Mouse (Mus musculus) neural tube, embryonic 12.5 days (tissue): Measurements from ENCODE around the gene Tnfrsf8. TPM values are rescaled to one million over a fixed set of nuclear protein-coding genes. Genes with fewer than 3 reads are reported as not detected.

ENCODE experiments used
- ATAC-seq: fragments of 200-750 bp; cut with Nextera tagmentation; 2 replicates; pipeline ENCODE4 v1.8.0; 2017; ENCODE audit warnings: low read depth, mild to moderate bottlenecking, moderate TSS enrichment, moderate library complexity; ENCODE audit not compliant: low FRiP score
- H3K27ac ChIP-seq: fragments of 300-500 bp; sonication (generic); 2 replicates; pipeline ENCODE4 v1.5.1; 2016
- H3K27me3 ChIP-seq: fragments of 300-500 bp; sonication (generic); replicated peaks from 2 replicates; pipeline ENCODE4 v1.6.1; 2016; ENCODE audit warnings: mild to moderate bottlenecking
- H3K36me3 ChIP-seq: fragments of 300-500 bp; sonication (generic); 2 replicates; pipeline ENCODE4 v1.6.1; 2016; ENCODE audit warnings: mild to moderate bottlenecking
- H3K4me1 ChIP-seq: fragments of 300-500 bp; sonication (generic); 2 replicates; pipeline ENCODE4 v1.6.1; 2016
- H3K4me2 ChIP-seq: fragments of 300-500 bp; sonication (generic); replicated peaks from 2 replicates; pipeline ENCODE4 v1.6.1; 2016; ENCODE audit warnings: mild to moderate bottlenecking
- H3K4me3 ChIP-seq: fragments of 300-500 bp; sonication (generic); 2 replicates; pipeline ENCODE4 v1.5.1; 2016
- H3K9ac ChIP-seq: fragments of 300-500 bp; sonication (generic); 2 replicates; pipeline ENCODE4 v1.6.1; 2016; ENCODE audit warnings: mild to moderate bottlenecking
- H3K9me3 ChIP-seq: fragments of 300-500 bp; sonication (generic); 2 replicates; pipeline ENCODE4 v1.6.1; 2016; ENCODE audit warnings: mild to moderate bottlenecking
- WGBS: fragments of 180-500 bp; shearing (Covaris S2); methylation state at CpG from one replicate; pipeline ENCODE4 v1.1.7; 2016; 5-methylcytosine and 5-hydroxymethylcytosine counted together
- polyA plus RNA-seq: library from polyadenylated mRNA; unstranded; fragments of >200 nt; fragmentation: Nextera tagmentation; extraction: Ambion mirVana; gene quantifications from 2 replicates; pipeline ENCODE4 v1.2.1, GENCODE M21; 2016

Gene Tnfrsf8
- polyA plus RNA-seq, 1 experiment from 2014 or later, result 0.05 TPM

DNA sequence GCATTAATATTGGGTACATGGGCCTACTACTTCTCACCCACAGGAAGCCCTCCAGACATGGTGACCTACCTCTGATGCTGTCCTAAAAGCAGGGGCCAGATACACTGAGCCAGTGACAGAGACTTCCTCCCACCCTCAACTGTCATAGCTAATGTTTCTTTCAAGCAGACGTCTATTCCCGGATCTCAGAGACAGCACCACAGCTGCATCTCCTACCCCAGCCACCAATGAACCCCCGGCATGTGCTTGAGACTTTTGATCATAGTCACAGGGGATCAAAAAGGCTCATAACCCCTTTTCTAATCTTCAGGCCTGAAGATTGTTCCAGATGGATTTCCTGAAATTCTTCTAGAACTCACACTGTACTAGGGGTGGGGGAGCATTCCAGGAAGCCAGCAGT is 12.9 kb downstream of the Tnfrsf8 start:
- Histone ChIP-seq H3K4me3 (no peak overlapping the region), H3K27me3 (no peaks in the 10 kb centered on the region), H3K4me1 (no peaks in the 10 kb centered on the region; the same call in 1 of the 2 replicates), H3K9me3 (no peaks in the 10 kb centered on the region), H3K36me3 (no peaks in the 10 kb centered on the region), H3K27ac (no peak overlapping the region), H3K9ac (no peak overlapping the region), H3K4me2 (no peak overlapping the region)
- WGBS, result 89% methylated on average over 3 of the region's 3 CpGs
- ATAC-seq, result no peak

DNA sequence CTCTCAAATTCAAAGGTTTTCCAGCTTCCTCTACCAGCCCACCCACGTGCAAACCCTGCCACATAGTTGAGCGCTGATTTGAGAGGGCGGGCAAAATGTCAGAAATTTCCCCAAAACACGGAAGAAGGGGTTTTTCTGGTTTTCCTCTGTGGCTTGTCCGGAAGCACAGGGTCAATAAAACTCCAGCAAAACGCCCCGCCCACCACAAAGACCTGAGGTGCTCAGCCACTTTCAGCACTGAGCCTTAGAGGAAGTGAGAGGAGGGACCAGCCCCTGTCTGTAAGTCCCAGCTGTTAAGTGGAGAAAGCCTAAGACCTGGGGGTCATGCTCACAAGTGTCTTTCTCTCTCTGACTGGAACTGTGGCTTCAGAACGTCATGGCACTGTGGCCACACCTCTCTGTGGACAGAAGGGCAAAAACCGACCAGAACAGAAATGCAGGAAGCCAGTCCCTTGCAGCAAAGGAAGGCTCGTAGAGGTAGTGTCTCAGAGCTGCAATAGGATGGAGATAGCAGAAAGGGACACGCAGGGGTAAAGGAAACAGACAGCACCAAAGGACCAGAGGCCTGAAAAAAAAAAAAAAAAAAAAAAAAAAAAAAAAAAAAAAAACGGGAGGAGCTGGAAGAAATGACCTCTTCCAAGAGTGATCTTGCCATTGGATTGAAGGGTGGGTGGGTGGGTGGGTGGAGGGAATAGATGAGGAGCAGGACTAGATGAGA is 14.6 kb downstream of the Tnfrsf8 start:
- Histone ChIP-seq H3K27me3 (no peaks in the 10 kb centered on the region), H3K4me3 (no peak overlapping the region), H3K27ac (no peak overlapping the region), H3K4me1 (no peaks in the 10 kb centered on the region), H3K36me3 (no peaks in the 10 kb centered on the region), H3K9me3 (no peaks in the 10 kb centered on the region), H3K9ac (no peak overlapping the region), H3K4me2 (no peak overlapping the region)
- 61% methylated on average over 11 of the region's 12 CpGs for WGBS
- ATAC-seq, result no peak

DNA sequence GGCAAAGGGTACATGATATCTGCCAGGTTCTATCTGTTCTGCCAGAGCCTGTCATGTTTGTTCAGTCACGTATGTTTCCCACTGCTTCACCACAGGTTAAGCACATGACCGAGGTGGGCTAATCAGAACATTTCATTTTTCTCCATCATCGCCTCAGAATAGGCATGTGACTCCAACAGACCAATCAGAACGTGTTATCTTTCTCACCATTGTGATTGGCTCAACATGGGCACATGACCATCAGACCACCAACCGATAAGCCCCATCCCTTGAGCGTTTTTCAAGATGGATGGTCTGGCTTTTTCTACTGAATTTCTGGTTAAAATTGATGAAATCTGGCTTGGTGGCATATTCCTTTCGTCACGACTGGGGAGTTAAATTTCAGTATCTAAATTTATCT is 15.6 kb downstream of the Tnfrsf8 start:
- Histone ChIP-seq H3K4me1 (no peaks in the 10 kb centered on the region), H3K27ac (no peak overlapping the region), H3K27me3 (no peaks in the 10 kb centered on the region), H3K9ac (no peak overlapping the region), H3K4me2 (no peak overlapping the region), H3K36me3 (no peaks in the 10 kb centered on the region), H3K4me3 (no peak overlapping the region), H3K9me3 (no peaks in the 10 kb centered on the region)
- ATAC-seq, result no peak
- WGBS, result 94% methylated on average over 8 of the region's 8 CpGs

DNA sequence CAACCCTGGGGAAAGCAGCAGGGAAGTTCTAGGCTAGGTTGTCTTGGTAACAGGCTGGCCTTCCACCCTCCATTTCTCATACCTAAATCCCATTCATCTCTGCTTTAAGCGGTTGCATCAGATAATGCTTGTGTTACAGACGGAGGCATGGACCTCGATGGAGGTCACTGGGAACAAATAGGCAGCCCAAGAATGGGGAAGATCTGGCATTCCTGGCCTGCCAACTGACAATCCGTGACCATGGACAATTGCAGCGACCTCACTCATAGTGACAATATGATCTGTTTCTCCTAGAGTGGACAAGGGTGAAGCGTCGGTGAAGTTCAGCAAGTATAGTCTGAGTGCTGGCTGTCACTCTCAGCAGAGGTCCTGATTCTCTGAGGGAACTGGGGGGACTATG is 16.1 kb downstream of the Tnfrsf8 start:
- no peak for ATAC-seq
- no peaks in the 10 kb centered on the region for H3K36me3 ChIP-seq
- no peak overlapping the region for H3K4me3 ChIP-seq
- no peak overlapping the region for H3K27ac ChIP-seq
- no peaks in the 10 kb centered on the region for H3K27me3 ChIP-seq
- H3K9ac ChIP-seq, result no peak overlapping the region
- no peaks in the 10 kb centered on the region for H3K4me1 ChIP-seq
- no peaks in the 10 kb centered on the region for H3K9me3 ChIP-seq
- 92% methylated on average over 7 of the region's 7 CpGs for WGBS
- no peak overlapping the region for H3K4me2 ChIP-seq

DNA sequence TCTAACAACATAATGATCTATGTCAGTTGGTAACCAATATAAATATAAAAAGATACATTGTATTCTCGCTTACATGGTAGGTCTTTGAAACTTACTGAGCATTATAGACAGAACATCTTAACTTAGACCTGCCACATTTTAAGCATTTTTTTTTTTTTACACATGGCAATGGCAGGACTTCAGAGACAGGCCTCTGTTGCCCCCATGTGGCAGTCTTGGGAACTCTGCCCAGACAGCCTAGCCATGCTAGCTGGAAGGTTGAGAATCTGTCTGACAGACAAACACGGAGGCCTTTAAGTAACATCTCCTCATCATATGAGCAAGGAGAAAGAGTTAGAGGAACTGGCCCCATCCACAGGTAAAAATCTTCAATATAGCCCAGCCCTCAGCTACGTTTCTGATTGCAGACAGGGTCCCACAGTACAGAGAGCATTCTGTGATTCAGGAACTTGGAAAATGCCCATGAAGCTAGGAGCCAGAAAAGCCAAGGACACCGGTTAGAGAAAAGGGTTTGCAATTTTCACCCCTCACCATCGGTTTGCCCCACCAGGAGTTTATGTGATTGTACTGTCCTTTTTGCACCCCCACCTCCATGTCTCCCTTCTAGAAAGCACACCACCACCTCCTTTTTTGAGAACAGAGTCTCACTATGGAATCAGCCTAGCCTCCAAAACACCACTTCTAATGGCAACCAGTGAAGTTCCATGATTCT is 19.2 kb downstream of the Tnfrsf8 start:
- H3K36me3 ChIP-seq, result no peaks in the 10 kb centered on the region
- H3K4me1 ChIP-seq, result no peaks in the 10 kb centered on the region
- ATAC-seq, result no peak
- no peak overlapping the region for H3K27ac ChIP-seq
- H3K4me2 ChIP-seq, result no peak overlapping the region
- H3K27me3 ChIP-seq, result no peaks in the 10 kb centered on the region
- H3K9me3 ChIP-seq, result no peaks in the 10 kb centered on the region
- H3K4me3 ChIP-seq, result no peak overlapping the region
- no peak overlapping the region for H3K9ac ChIP-seq
- WGBS, result 54% methylated on average over 5 of the region's 5 CpGs

DNA sequence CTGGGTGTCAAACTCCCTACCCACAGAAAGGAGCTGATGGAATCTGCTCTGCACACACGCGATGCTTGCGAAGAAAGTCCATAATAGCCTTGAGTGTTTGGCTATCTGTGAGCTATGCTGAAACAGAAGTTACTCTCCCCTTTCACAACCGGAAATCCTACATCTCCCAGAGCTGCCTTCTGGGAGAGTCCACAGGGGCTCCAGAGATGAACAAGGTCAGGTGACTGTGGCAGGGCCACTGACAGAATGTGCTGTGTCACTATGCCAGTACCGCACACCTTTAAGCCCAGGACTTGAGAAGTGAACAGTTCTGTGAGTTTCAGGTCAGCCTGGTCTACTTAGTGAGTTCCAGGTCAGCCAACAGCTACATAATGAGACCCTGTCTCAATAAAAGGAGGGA is 20.4 kb downstream of the Tnfrsf8 start:
- no peak overlapping the region for H3K9ac ChIP-seq
- H3K4me2 ChIP-seq, result no peak overlapping the region
- WGBS, result 90% methylated on average over 5 of the region's 5 CpGs
- ATAC-seq, result no peak
- no peaks in the 10 kb centered on the region for H3K9me3 ChIP-seq
- H3K27me3 ChIP-seq, result no peaks in the 10 kb centered on the region
- no peaks in the 10 kb centered on the region for H3K4me1 ChIP-seq
- H3K27ac ChIP-seq, result no peak overlapping the region
- H3K36me3 ChIP-seq, result no peaks in the 10 kb centered on the region
- no peak overlapping the region for H3K4me3 ChIP-seq

DNA sequence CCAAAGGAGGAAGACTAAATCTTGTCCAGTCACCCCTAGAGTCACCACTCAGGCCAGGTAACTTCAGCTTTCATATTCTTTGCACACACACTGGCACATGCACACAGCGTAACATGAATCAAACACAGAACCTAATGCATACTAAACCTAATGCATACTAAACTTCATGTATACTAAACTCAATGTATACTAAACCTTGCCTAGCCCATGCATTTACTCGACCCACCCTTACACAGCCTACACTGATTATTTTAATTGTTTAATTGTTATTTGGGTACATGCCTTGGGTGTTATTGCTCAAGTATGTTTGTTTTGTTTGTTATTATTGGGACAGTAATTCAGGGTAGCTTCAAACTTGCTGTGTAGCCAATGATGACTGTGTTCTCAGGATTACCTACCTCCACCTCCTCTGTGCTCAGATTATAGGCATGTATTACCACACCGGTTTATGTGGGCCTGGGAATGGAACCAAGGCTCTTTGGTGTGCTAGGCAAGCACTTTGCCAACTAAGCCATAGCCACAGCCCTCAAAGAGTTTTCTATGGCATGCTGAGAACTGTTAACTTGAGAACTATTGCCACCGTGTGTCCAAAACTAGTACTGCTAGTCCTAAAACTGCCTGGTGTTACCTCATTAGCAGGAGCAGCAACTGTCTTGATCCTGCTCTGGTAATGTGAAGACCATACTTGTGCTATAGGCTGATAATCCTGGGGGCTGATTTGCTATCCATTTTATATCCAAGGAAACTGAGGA is 28.4 kb downstream of the Tnfrsf8 start:
- Histone ChIP-seq H3K9ac (no peak overlapping the region), H3K4me2 (no peak overlapping the region), H3K4me1 (no peaks in the 10 kb centered on the region), H3K36me3 (no peaks in the 10 kb centered on the region), H3K9me3 (no peaks in the 10 kb centered on the region), H3K27me3 (no peaks in the 10 kb centered on the region), H3K27ac (no peak overlapping the region), H3K4me3 (no peak overlapping the region)
- peak; percentile 86 for ATAC-seq
- WGBS, result 56% methylated on average over 4 of the region's 4 CpGs

DNA sequence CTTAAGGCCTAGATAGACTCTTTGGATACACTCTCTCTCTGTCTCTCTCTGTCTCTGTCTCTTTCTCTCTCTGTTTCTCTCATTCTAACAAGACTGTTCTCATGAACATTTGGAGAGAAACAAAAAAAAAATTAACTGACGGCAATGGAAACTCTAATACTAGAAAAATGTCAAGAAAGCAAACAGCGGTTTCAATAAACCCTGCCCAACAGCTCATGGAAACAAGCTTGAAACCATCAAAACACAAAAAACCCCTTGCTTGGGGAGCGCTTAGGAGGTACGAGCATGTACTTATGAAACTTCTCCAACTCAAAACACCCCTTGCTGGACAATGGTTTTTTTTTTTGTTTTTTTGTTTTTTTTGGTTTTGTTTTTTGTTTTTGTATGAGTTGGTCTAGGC is 30.3 kb downstream of the Tnfrsf8 start:
- H3K4me2 ChIP-seq, result no peak overlapping the region
- no peak overlapping the region for H3K27ac ChIP-seq
- H3K9me3 ChIP-seq, result no peaks in the 10 kb centered on the region
- H3K4me3 ChIP-seq, result no peak overlapping the region
- 94% methylated on average over 4 of the region's 4 CpGs for WGBS
- H3K4me1 ChIP-seq, result no peaks in the 10 kb centered on the region
- ATAC-seq, result no peak
- H3K9ac ChIP-seq, result no peak overlapping the region
- H3K36me3 ChIP-seq, result no peaks in the 10 kb centered on the region
- no peaks in the 10 kb centered on the region for H3K27me3 ChIP-seq

DNA sequence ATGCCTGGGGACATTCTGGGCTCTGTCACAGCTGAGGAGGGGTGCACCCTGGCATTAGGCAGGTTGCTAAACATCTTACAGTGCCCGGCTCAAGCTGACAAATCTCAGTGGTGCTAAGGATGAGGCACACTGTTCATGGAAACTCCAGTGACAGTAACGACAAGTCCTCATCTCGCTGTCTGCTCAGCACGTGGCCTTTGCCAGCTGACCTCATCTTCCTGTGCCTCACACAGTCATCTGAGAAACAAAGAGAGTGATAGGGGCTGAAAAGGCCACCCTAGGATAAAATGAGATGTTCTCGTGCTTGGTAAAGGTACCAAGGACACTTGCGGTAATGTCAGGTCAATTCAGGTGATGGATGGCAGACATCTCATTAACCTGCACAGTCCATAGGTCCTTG is 31.5 kb downstream of the Tnfrsf8 start:
- WGBS, result 69% methylated on average over 6 of the region's 6 CpGs
- H3K36me3 ChIP-seq, result no peaks in the 10 kb centered on the region
- no peak for ATAC-seq
- no peaks in the 10 kb centered on the region for H3K9me3 ChIP-seq
- H3K9ac ChIP-seq, result no peak overlapping the region
- H3K27me3 ChIP-seq, result no peaks in the 10 kb centered on the region
- no peaks in the 10 kb centered on the region for H3K4me1 ChIP-seq
- H3K4me3 ChIP-seq, result no peak overlapping the region
- H3K27ac ChIP-seq, result no peak overlapping the region
- H3K4me2 ChIP-seq, result no peak overlapping the region

DNA sequence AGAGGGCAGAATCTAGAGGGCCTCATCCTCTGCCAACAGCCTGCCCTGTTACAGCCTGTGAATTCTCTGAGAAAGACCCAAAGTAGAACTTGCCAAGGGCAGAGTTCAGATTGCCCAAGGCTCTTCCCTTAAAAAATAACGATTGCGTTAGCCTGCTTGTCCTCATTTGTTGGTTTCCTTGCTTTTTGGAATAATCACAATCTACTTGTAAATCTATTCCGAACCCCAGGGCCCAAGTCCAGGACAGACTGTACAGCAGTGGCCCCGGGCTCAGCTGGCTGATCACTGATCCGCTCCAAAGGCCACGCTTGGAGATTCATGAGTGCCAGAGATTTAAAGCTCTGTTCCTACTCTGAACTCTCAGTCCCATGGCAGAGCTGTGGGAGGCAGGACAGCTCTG is 34.0 kb downstream of the Tnfrsf8 start:
- no peaks in the 10 kb centered on the region for H3K27me3 ChIP-seq
- no peak overlapping the region for H3K4me3 ChIP-seq
- no peak overlapping the region for H3K4me2 ChIP-seq
- H3K4me1 ChIP-seq, result no peaks in the 10 kb centered on the region
- no peak overlapping the region for H3K27ac ChIP-seq
- WGBS, result 93% methylated on average over 6 of the region's 6 CpGs
- ATAC-seq, result no peak
- H3K9me3 ChIP-seq, result no peaks in the 10 kb centered on the region
- no peak overlapping the region for H3K9ac ChIP-seq
- H3K36me3 ChIP-seq, result no peaks in the 10 kb centered on the region

DNA sequence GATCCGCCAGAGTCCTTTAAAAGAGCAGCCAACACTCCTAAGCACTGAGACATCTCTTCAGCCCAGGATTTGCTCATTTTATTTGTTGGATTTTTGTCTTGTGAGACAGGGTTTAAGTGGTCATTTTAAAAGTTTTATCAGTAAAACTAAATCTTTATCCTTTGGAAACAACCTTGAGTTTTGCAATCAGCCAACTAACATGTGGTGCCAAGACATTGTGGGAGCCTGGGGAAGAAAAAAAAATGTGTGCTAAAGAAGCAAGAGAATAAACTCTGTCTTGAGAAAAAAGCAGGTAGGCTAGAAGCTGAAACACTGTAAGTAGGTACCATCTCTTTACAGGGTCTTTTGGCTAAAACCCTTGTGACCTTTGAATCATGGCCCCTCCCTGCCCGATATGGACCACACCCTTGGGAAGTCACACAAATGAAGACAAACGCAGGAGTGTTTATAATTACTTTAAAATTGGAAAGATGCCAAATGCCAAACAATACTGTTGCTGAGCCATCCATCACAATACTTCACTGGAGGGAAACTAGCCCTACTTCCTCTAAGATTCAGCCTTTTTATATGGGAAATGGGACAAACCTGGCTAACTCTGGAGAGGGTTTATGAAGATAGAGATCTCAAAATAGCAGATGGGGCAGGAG is 36.1 kb downstream of the Tnfrsf8 start:
- no peak overlapping the region for H3K9ac ChIP-seq
- no peak overlapping the region for H3K4me3 ChIP-seq
- H3K27ac ChIP-seq, result no peak overlapping the region
- no peaks in the 10 kb centered on the region for H3K9me3 ChIP-seq
- 80% methylated on average over 3 of the region's 3 CpGs for WGBS
- H3K4me2 ChIP-seq, result no peak overlapping the region
- no peak for ATAC-seq
- H3K4me1 ChIP-seq, result no peaks in the 10 kb centered on the region
- no peaks in the 10 kb centered on the region for H3K27me3 ChIP-seq
- no peaks in the 10 kb centered on the region for H3K36me3 ChIP-seq

DNA sequence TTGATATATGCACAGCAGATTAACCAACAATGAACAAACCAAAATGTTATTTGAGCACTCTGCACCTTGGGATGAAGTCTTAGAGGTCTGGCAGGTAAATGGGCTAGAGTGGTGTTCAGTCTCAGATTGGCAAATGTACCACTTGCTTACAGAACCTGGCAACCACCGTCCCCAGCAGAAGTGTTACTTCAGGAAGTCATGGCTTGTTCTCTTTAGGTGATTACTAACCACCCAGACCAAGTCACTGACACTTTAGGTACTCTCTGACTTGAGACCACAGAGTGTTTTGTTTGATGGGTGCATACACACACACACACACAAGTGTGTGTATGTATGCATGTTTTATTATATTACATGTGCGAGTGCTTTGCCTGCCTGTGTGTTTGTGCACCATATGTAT is 36.7 kb downstream of the Tnfrsf8 start:
- H3K9me3 ChIP-seq, result no peaks in the 10 kb centered on the region
- no peak overlapping the region for H3K27ac ChIP-seq
- no peaks in the 10 kb centered on the region for H3K27me3 ChIP-seq
- no peak overlapping the region for H3K9ac ChIP-seq
- no peaks in the 10 kb centered on the region for H3K4me1 ChIP-seq
- ATAC-seq, result no peak
- H3K36me3 ChIP-seq, result no peaks in the 10 kb centered on the region
- WGBS, result 95% methylated on average over 2 of the region's 2 CpGs
- no peak overlapping the region for H3K4me2 ChIP-seq
- no peak overlapping the region for H3K4me3 ChIP-seq
